Mouse (Mus musculus) liver, embryonic 12.5 days (tissue): ENCODE data around the gene Nkx6-2. TPM values are rescaled to one million over a fixed set of nuclear protein-coding genes. Genes with fewer than 3 reads are reported as not detected.
A peak's percentile ranks its signal among the peaks of the same experiment; 100 is the strongest.

Experiments used
- ATAC-seq: fragments of 200-750 bp; cut with Nextera tagmentation; 2 replicates; pipeline ENCODE4 v1.8.0; 2017; ENCODE audit warnings: moderate number of reproducible peaks, mild to moderate bottlenecking, moderate library complexity
- H3K27ac ChIP-seq: fragments of 300-500 bp; sonication (generic); 2 replicates; pipeline ENCODE4 v1.5.1; 2016; ENCODE audit warnings: mild to moderate bottlenecking
- H3K27me3 ChIP-seq: fragments of 300-500 bp; sonication (generic); replicated peaks from 2 replicates; pipeline ENCODE4 v1.6.1; 2016; ENCODE audit warnings: mild to moderate bottlenecking, moderate library complexity
- H3K36me3 ChIP-seq: fragments of 300-500 bp; sonication (generic); 2 replicates; pipeline ENCODE4 v1.6.1; 2016; ENCODE audit warnings: mild to moderate bottlenecking, moderate library complexity
- H3K4me1 ChIP-seq: fragments of 300-500 bp; sonication (generic); 2 replicates; pipeline ENCODE4 v1.6.1; 2016
- H3K4me2 ChIP-seq: fragments of 300-500 bp; sonication (generic); 2 replicates; pipeline ENCODE4 v1.6.1; 2016; ENCODE audit warnings: mild to moderate bottlenecking, moderate library complexity
- H3K4me3 ChIP-seq: fragments of 300-500 bp; sonication (generic); 2 replicates; pipeline ENCODE4 v1.5.1; 2016; ENCODE audit warnings: mild to moderate bottlenecking, moderate library complexity
- H3K9ac ChIP-seq: fragments of 300-500 bp; sonication (generic); 2 replicates; pipeline ENCODE4 v1.6.1; 2016; ENCODE audit warnings: mild to moderate bottlenecking, moderate library complexity
- H3K9me3 ChIP-seq: fragments of 300-500 bp; sonication (generic); replicated peaks from 2 replicates; pipeline ENCODE4 v1.6.1; 2016; ENCODE audit warnings: mild to moderate bottlenecking, moderate library complexity
- WGBS: fragments of 180-500 bp; shearing (Covaris S2); methylation state at CpG from one replicate; pipeline ENCODE4 v1.1.7; 2016; ENCODE audit not compliant: insufficient replicate concordance; 5-methylcytosine and 5-hydroxymethylcytosine counted together
- polyA plus RNA-seq: library from polyadenylated mRNA; unstranded; fragments of >200 nt; fragmentation: Nextera tagmentation; extraction: Ambion mirVana; gene quantifications from 2 replicates; pipeline ENCODE4 v1.2.1, GENCODE M21; 2016

Nkx6-2 gene
- polyA plus RNA-seq, result 0.43 TPM in 1 of 2 replicates, not detected in the other

- under 1% methylated on average over 56 of the region's 56 CpGs for WGBS
- ATAC-seq, result 0 out of 2 replicates have a peak, but pooled peaks have one; percentile 35
- H3K27ac ChIP-seq, result no peak within 1 kb of the TSS
- H3K4me2 ChIP-seq, result peak within 1 kb of the TSS; percentile 53
- H3K27me3 ChIP-seq, result peaks cover 100% of the 10 kb centered on the region
- H3K9me3 ChIP-seq, result no peaks in the 10 kb centered on the region
- peak within 1 kb of the TSS; percentile 40 for H3K4me3 ChIP-seq
- H3K36me3 ChIP-seq, result peaks cover 9% of the 10 kb centered on the region
- no peak within 1 kb of the TSS for H3K9ac ChIP-seq
- peaks cover 18% of the 10 kb centered on the region for H3K4me1 ChIP-seq
Measured at GRCm38 (mm10) chr7:139582595-139582994, at the start of gene Nkx6-2. Nkx6-2 (minus strand) TSS chr7:139582797.

GRCm38 (mm10) chr7:139625156-139625555 lies 42.6 kb upstream of the Nkx6-2 start:
- WGBS, result 73% methylated on average over 9 of the region's 9 CpGs
- H3K4me1 ChIP-seq, result no peaks in the 10 kb centered on the region
- no peak for ATAC-seq

GRCm38 (mm10) chr7:139622568-139622967 lies 40.0 kb upstream of the Nkx6-2 start:
- Histone ChIP-seq H3K4me1 (no peaks in the 10 kb centered on the region), H3K4me3 (no peak overlapping the region), H3K27ac (no peak overlapping the region), H3K27me3 (no peaks in the 10 kb centered on the region), H3K4me2 (no peak overlapping the region), H3K9me3 (no peaks in the 10 kb centered on the region), H3K9ac (no peak overlapping the region), H3K36me3 (no peaks in the 10 kb centered on the region)
- 73% methylated on average over 13 of the region's 13 CpGs for WGBS
- no peak for ATAC-seq

More at GRCm38 (mm10) chr7:139625156-139625555, 42.6 kb upstream of the Nkx6-2 start:
- H3K27ac ChIP-seq, result no peak overlapping the region
- H3K27me3 ChIP-seq, result no peaks in the 10 kb centered on the region
- H3K9ac ChIP-seq, result no peak overlapping the region
- H3K4me3 ChIP-seq, result no peak overlapping the region
- H3K36me3 ChIP-seq, result no peaks in the 10 kb centered on the region
- no peak overlapping the region for H3K4me2 ChIP-seq
- no peaks in the 10 kb centered on the region for H3K9me3 ChIP-seq

- no peak overlapping the region for H3K27ac ChIP-seq
- H3K27me3 ChIP-seq, result no peaks in the 10 kb centered on the region
- 58% methylated on average over 12 of the region's 12 CpGs for WGBS
- H3K4me2 ChIP-seq, result no peak overlapping the region
- H3K4me1 ChIP-seq, result no peaks in the 10 kb centered on the region
- H3K9ac ChIP-seq, result no peak overlapping the region
- H3K36me3 ChIP-seq, result no peaks in the 10 kb centered on the region
- no peaks in the 10 kb centered on the region for H3K9me3 ChIP-seq
- no peak overlapping the region for H3K4me3 ChIP-seq
- 0 out of 2 replicates have a peak, but pooled peaks have one; percentile 35 for ATAC-seq
Measured at GRCm38 (mm10) chr7:139615767-139616766, 33.5 kb upstream of the Nkx6-2 start.

- no peaks in the 10 kb centered on the region for H3K36me3 ChIP-seq
- no peak for ATAC-seq
- H3K4me3 ChIP-seq, result no peak overlapping the region
- 46% methylated on average over 2 of the region's 2 CpGs for WGBS
- H3K27me3 ChIP-seq, result no peaks in the 10 kb centered on the region
- no peak overlapping the region for H3K27ac ChIP-seq
- H3K4me2 ChIP-seq, result no peak overlapping the region
- H3K4me1 ChIP-seq, result no peaks in the 10 kb centered on the region
- no peaks in the 10 kb centered on the region for H3K9me3 ChIP-seq
- H3K9ac ChIP-seq, result no peak overlapping the region
Measured at GRCm38 (mm10) chr7:139610328-139610727, 27.7 kb upstream of the Nkx6-2 start.

GRCm38 (mm10) chr7:139595862-139596261 lies 13.3 kb upstream of the Nkx6-2 start:
- H3K36me3 ChIP-seq, result no peaks in the 10 kb centered on the region
- H3K27ac ChIP-seq, result no peak overlapping the region
- no peak for ATAC-seq
- H3K4me3 ChIP-seq, result no peak overlapping the region
- no peak overlapping the region for H3K9ac ChIP-seq
- H3K4me1 ChIP-seq, result no peaks in the 10 kb centered on the region
- no peak overlapping the region for H3K4me2 ChIP-seq
- no peaks in the 10 kb centered on the region for H3K9me3 ChIP-seq
- H3K27me3 ChIP-seq, result peaks cover 27% of the 10 kb centered on the region; the same call in 1 of the 2 replicates
- WGBS, result 39% methylated on average over 6 of the region's 6 CpGs

GRCm38 (mm10) chr7:139595311-139595710 lies 12.7 kb upstream of the Nkx6-2 start:
- Histone ChIP-seq H3K4me1 (no peaks in the 10 kb centered on the region), H3K27me3 (peaks cover 27% of the 10 kb centered on the region; the same call in 1 of the 2 replicates), H3K4me3 (no peak overlapping the region), H3K36me3 (no peaks in the 10 kb centered on the region), H3K9ac (no peak overlapping the region), H3K4me2 (no peak overlapping the region), H3K27ac (no peak overlapping the region), H3K9me3 (no peaks in the 10 kb centered on the region)
- ATAC-seq, result no peak
- 48% methylated on average over 6 of the region's 6 CpGs for WGBS

- 59% methylated on average over 5 of the region's 5 CpGs for WGBS
- H3K9ac ChIP-seq, result no peak overlapping the region
- no peak overlapping the region for H3K27ac ChIP-seq
- H3K4me3 ChIP-seq, result no peak overlapping the region
- H3K36me3 ChIP-seq, result no peaks in the 10 kb centered on the region
- H3K27me3 ChIP-seq, result peaks cover 58% of the 10 kb centered on the region
- H3K4me2 ChIP-seq, result no peak overlapping the region
- ATAC-seq, result no peak
- no peaks in the 10 kb centered on the region for H3K4me1 ChIP-seq
- no peaks in the 10 kb centered on the region for H3K9me3 ChIP-seq
Measured at GRCm38 (mm10) chr7:139591311-139591710, 8.7 kb upstream of the Nkx6-2 start.

GRCm38 (mm10) chr7:139590302-139590701 lies 7.7 kb upstream of the Nkx6-2 start:
- no peaks in the 10 kb centered on the region for H3K9me3 ChIP-seq
- no peaks in the 10 kb centered on the region for H3K4me1 ChIP-seq
- 25% methylated on average over 3 of the region's 3 CpGs for WGBS
- H3K4me3 ChIP-seq, result no peak overlapping the region
- peak; percentile 35; the same call in 1 of the 2 replicates for ATAC-seq
- H3K36me3 ChIP-seq, result no peaks in the 10 kb centered on the region
- no peak overlapping the region for H3K9ac ChIP-seq
- H3K27me3 ChIP-seq, result peaks cover 61% of the 10 kb centered on the region
- H3K4me2 ChIP-seq, result no peak overlapping the region
- H3K27ac ChIP-seq, result no peak overlapping the region

- no peaks in the 10 kb centered on the region for H3K4me1 ChIP-seq
- H3K36me3 ChIP-seq, result no peaks in the 10 kb centered on the region
- H3K4me2 ChIP-seq, result no peak overlapping the region
- peaks cover 73% of the 10 kb centered on the region for H3K27me3 ChIP-seq
- no peak overlapping the region for H3K9ac ChIP-seq
- no peak overlapping the region for H3K4me3 ChIP-seq
- ATAC-seq, result no peak
- H3K9me3 ChIP-seq, result no peaks in the 10 kb centered on the region
- no peak overlapping the region for H3K27ac ChIP-seq
- WGBS, result 36% methylated on average over 7 of the region's 7 CpGs
Measured at GRCm38 (mm10) chr7:139587919-139588318, 5.3 kb upstream of the Nkx6-2 start.

GRCm38 (mm10) chr7:139585183-139585821 lies 2.7 kb upstream of the Nkx6-2 start:
- Histone ChIP-seq H3K27ac (no peak overlapping the region), H3K36me3 (no peaks in the 10 kb centered on the region), H3K27me3 (peaks cover 99% of the 10 kb centered on the region), H3K4me2 (no peak overlapping the region), H3K9me3 (no peaks in the 10 kb centered on the region), H3K4me1 (peaks cover 18% of the 10 kb centered on the region), H3K9ac (no peak overlapping the region), H3K4me3 (no peak overlapping the region)
- ATAC-seq, result no peak
- WGBS, result 6% methylated on average over 29 of the region's 29 CpGs
